Mouse (Mus musculus): ENCODE measurements at regions not wholly inside any gene's neighbourhood (a gene's known extent, or its start where the extent isn't known, plus 50 kb on each side); places are given as distances from the start of the nearest gene placed in this dataset.
"Not testable (repeated sequence)": the region's sequence is repeated elsewhere in the genome, so short reads cannot be mapped to it uniquely, and the experiment has no call there.

DNA sequence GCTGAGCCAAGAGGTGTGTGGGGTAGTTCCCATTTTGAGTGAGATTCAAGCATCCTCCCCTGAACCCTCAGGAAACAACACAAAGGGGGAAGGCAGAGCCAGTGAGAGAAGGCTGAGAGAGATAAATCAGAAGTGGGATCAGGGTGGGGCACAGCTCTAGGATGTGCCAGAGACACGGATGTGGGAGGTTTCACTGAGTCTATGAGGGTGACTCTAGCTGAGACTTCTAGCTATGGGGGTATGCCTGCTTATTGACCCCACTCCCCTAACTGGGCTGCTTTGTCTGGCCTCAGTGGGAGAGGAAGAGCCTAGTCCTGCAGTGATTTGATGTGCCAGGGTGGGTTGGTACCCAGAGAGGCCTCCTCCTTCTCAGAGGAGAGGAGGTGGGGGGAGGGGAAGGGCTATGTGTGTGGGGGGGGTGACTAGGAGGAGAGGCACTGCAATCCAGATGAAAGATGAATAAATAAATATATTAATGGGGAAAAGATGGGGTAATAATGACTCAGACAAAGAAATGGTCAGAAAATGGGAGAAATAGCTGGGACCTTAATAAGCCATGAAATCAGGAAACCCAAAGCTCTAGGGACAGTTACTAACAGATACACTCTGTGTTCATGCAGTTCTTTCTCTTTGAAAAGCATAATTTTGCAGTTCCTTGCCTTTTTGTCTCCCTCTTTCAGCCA, 547.0 kb upstream of the Adamts5 start:
- Histone ChIP-seq H3K27ac (ENCODE audit: insufficient read depth, low read depth) (no peak overlapping the region), H3K79me2 (replicated peaks; ENCODE audit: control insufficient read depth, extremely low read depth, insufficient read depth, poor library complexity, severe bottlenecking) (no peaks in the 10 kb centered on the region), H3K9ac (ENCODE audit: insufficient read depth, low read depth) (no peak overlapping the region), H3K4me2 (ENCODE audit: insufficient read depth, low read depth, poor library complexity, severe bottlenecking) (no peak overlapping the region), H3K27me3 (replicated peaks) (no peaks in the 10 kb centered on the region), H3K4me1 (ENCODE audit: control insufficient read depth in 1 of 2, insufficient read depth in 2 of 2) (no peaks in the 10 kb centered on the region), H3K36me3 (replicated peaks in 1 of 2; ENCODE audit: control insufficient read depth in 1 of 2, insufficient read depth in 1 of 2, low read length in 1 of 2) (no peaks in the 10 kb centered on the region), H3K4me3 (replicated peaks in 1 of 3; ENCODE audit: low read depth in 2 of 3, low read length in 2 of 3, poor library complexity in 1 of 3) (no peak overlapping the region), H3K9me3 (replicated peaks; ENCODE audit: low read length) (no peaks in the 10 kb centered on the region)
- TF ChIP-seq CTCF (conservative IDR thresholded peaks at IDR 0.05 in 1 of 2, IDR thresholded peaks at IDR 0.05 in 1 of 2; ENCODE audit: low read depth in 2 of 2, low read length in 2 of 2) (no peak), MEF2A (IDR thresholded peaks at IDR 0.05; ENCODE audit: borderline replicate concordance, low read depth, low read length) (no peak), JUN (IDR thresholded peaks at IDR 0.05; ENCODE audit: insufficient read depth, low read depth, low read length) (no peak), NRF1 (IDR thresholded peaks at IDR 0.05; ENCODE audit: low read depth, low read length) (no peak), KAT2A (IDR thresholded peaks at IDR 0.05; ENCODE audit: insufficient replicate concordance, low read length) (no peak), ZNF384 (IDR thresholded peaks at IDR 0.05; ENCODE audit: low read depth, low read length) (no peak), CHD2 (IDR thresholded peaks at IDR 0.05; ENCODE audit: low read length) (no peak), GABPA (IDR thresholded peaks at IDR 0.05; ENCODE audit: insufficient replicate concordance, low read depth, low read length) (no peak), RCOR1 (conservative IDR thresholded peaks at IDR 0.05; ENCODE audit: low read depth, low read length) (no peak), JUND (conservative IDR thresholded peaks at IDR 0.05; ENCODE audit: low read depth, low read length) (no peak), ELF1 (IDR thresholded peaks at IDR 0.05; ENCODE audit: low read depth, low read length) (no peak), POLR2AphosphoS2 (IDR thresholded peaks at IDR 0.05; ENCODE audit: low read depth, low read length) (no peak), ZC3H11A (IDR thresholded peaks at IDR 0.05; ENCODE audit: low read depth, low read length) (no peak)
- in situ Hi-C loops (cut with MboI; ENCODE audit: low pct_ligation_motif_present, low pct_unique_long_range_greater_than_20kb, low sequenced_read_pairs) (no loop called here), dilution Hi-C loops (cut with MboI; ENCODE audit: extremely low pct_ligation_motif_present, extremely low pct_unique_long_range_greater_than_20kb, low sequenced_read_pairs) (no loop called here)
- no peak for DNase-seq (ENCODE audit: extremely low read depth)

DNA sequence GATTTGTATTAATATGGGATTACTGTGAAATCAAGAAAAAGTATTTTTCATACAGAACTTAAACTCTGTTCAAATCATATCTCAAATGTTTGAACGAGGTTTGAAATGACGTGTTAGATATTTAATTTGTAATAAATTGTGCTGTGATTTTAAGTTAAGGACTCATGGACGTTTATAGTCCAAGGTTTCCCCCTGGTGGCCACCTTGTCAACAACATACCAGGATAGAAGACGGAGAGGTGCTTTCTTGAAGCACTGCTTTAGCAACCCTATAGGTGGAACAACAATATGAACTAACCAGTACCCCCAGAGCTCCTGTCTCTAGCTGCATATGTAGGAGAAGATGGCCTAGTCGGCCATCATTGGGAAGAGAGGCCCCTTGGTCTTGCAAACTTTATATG, 517.8 kb upstream of the Adamts5 start:
- in situ Hi-C loops (cut with MboI; ENCODE audit: low pct_ligation_motif_present, low pct_unique_long_range_greater_than_20kb, low sequenced_read_pairs) = loop anchor here (25.0 kb wide), 1 partner anchor 818 kb away; no protein-coding TSS in a partner anchor
- peak; percentile 86 for DNase-seq (ENCODE audit: extremely low read depth)
- H3K36me3 ChIP-seq (replicated peaks in 1 of 2; ENCODE audit: control insufficient read depth in 1 of 2, insufficient read depth in 1 of 2, low read length in 1 of 2); H3K27ac ChIP-seq (ENCODE audit: insufficient read depth, low read depth); H3K79me2 ChIP-seq (replicated peaks; ENCODE audit: control insufficient read depth, extremely low read depth, insufficient read depth, poor library complexity, severe bottlenecking); H3K27me3 ChIP-seq (replicated peaks); H3K9ac ChIP-seq (ENCODE audit: insufficient read depth, low read depth); H3K4me3 ChIP-seq (replicated peaks in 1 of 3; ENCODE audit: low read depth in 2 of 3, low read length in 2 of 3, poor library complexity in 1 of 3); H3K4me1 ChIP-seq (ENCODE audit: control insufficient read depth in 1 of 2, insufficient read depth in 2 of 2); H3K9me3 ChIP-seq (replicated peaks; ENCODE audit: low read length); dilution Hi-C loops (cut with MboI; ENCODE audit: extremely low pct_ligation_motif_present, extremely low pct_unique_long_range_greater_than_20kb, low sequenced_read_pairs); H3K4me2 ChIP-seq (ENCODE audit: insufficient read depth, low read depth, poor library complexity, severe bottlenecking): not testable (repeated sequence)
- TF ChIP-seq SMC3 (IDR thresholded peaks at IDR 0.05; ENCODE audit: low read depth, low read length) (peak; percentile 81), RAD21 (IDR thresholded peaks at IDR 0.05; ENCODE audit: low read depth, low read length) (peak; percentile 78), CTCF (conservative IDR thresholded peaks at IDR 0.05 in 1 of 2, IDR thresholded peaks at IDR 0.05 in 1 of 2; ENCODE audit: low read depth in 2 of 2, low read length in 2 of 2) (peak; percentile 41 to 69; a peak in 3 of 4 replicates), ZC3H11A (IDR thresholded peaks at IDR 0.05; ENCODE audit: low read depth, low read length) (0 out of 2 replicates have a peak, but pooled peaks have one; percentile 14)

All from CH12.LX (cell line).